Mouse (Mus musculus) MEL (cell line): ENCODE measurements around the gene Fkbp9.

Experiments used
- ELF1 ChIP-seq: IDR thresholded peaks from 2 replicates; pipeline ENCODE4 v1.6.1; 2014; ENCODE audit warnings: low read depth, mild to moderate bottlenecking, inconsistent platforms, low read length, improper control_type of control experiment, moderate library complexity
- EP300 ChIP-seq, 2 experiments: IDR thresholded peaks; 2 replicates each; pipeline ENCODE4 v1.6.1; 2011; ENCODE audit warnings: improper control_type of control experiment in 2 of 2, low read length in 2 of 2, low read depth in 1 of 2, mild to moderate bottlenecking in 1 of 2
- POLR2A ChIP-seq, 2 experiments: IDR thresholded peaks; 2 replicates each; pipeline ENCODE4 v1.6.1; 2011 to 2012; ENCODE audit warnings: low read length in 2 of 2, mild to moderate bottlenecking in 2 of 2, control low read depth in 1 of 2, improper control_type of control experiment in 1 of 2, low read depth in 1 of 2, moderate library complexity in 1 of 2; ENCODE audit not compliant: control insufficient read depth in 1 of 2, insufficient read depth in 1 of 2, poor library complexity in 1 of 2
- POLR2AphosphoS5 ChIP-seq: IDR thresholded peaks from 2 replicates; pipeline ENCODE4 v1.6.1; 2012; ENCODE audit warnings: low read depth, borderline replicate concordance, mild to moderate bottlenecking, inconsistent platforms, low read length, moderate library complexity, mixed read lengths
- RAD21 ChIP-seq: IDR thresholded peaks from 2 replicates; pipeline ENCODE4 v1.6.1; 2011; ENCODE audit warnings: mild to moderate bottlenecking, low read depth, low read length, improper control_type of control experiment
- SMC3 ChIP-seq: IDR thresholded peaks from 2 replicates; pipeline ENCODE4 v1.6.1; 2011; ENCODE audit warnings: low read depth, low read length, improper control_type of control experiment
- TCF12 ChIP-seq: IDR thresholded peaks from 2 replicates; pipeline ENCODE4 v1.6.1; 2014; ENCODE audit warnings: low read depth, mild to moderate bottlenecking, inconsistent platforms, low read length, improper control_type of control experiment, moderate library complexity
- USF1 ChIP-seq: IDR thresholded peaks from 2 replicates; pipeline ENCODE4 v1.6.1; 2014; ENCODE audit warnings: low read depth, mild to moderate bottlenecking, inconsistent platforms, low read length, improper control_type of control experiment, moderate library complexity
- ZNF384 ChIP-seq: IDR thresholded peaks from 2 replicates; pipeline ENCODE4 v1.6.1; 2012; ENCODE audit warnings: low read depth, mild to moderate bottlenecking, inconsistent platforms, low read length, improper control_type of control experiment

DNA sequence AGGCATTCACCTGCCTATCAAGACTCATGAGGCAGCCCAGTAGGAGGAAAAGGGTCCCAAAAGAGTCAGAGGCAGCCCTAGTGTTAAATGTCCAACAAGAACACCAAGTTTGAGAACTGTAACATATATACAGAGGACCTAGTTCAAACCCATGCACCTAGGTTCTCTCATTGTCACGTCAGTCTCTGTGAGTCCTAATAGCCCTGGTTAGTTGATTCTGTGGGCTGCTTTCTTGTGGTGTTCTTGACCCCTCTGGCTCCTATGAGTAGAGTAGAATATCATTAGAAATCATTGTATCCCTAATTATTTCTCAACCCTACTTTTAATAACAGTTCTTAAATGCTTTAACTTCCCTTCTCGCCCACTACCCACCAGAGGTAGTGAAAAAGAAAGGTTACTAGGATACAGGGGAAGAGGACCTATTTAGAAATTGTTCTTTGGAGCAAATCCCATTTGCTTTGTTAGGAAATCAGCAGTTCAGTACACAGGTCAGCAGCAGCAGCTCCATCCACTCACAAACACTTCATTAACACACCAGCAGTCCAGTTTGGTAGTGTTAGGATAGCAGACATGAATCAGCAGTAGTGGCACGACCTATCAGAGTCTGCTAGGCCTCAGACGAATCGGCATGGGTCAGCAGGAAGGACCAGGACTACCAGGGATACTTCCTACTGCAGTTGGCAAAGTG is 13.3 kb upstream of the Fkbp9 start:
- TF ChIP-seq ELF1: no peak
- TF ChIP-seq TCF12: no peak
- TF ChIP-seq SMC3: no peak
- no peak for TF ChIP-seq USF1
- no peak for TF ChIP-seq EP300 (IDR thresholded peaks at IDR 0.05; ENCODE audit: low read depth in 1 of 2, low read length in 2 of 2)
- no peak for TF ChIP-seq ZNF384
- TF ChIP-seq POLR2A (IDR thresholded peaks at IDR 0.05; ENCODE audit: control insufficient read depth in 1 of 2, insufficient read depth in 1 of 2, low read depth in 1 of 2, low read length in 2 of 2, poor library complexity in 1 of 2): no peak
- TF ChIP-seq POLR2AphosphoS5: no peak
- no peak for TF ChIP-seq RAD21
